Mouse (Mus musculus): ENCODE results near the gene Olfr166.
"Not testable (repeated sequence)": the region's sequence is repeated elsewhere in the genome, so short reads cannot be mapped to it uniquely, and the experiment has no call there.

Olfr166 gene

DNA sequence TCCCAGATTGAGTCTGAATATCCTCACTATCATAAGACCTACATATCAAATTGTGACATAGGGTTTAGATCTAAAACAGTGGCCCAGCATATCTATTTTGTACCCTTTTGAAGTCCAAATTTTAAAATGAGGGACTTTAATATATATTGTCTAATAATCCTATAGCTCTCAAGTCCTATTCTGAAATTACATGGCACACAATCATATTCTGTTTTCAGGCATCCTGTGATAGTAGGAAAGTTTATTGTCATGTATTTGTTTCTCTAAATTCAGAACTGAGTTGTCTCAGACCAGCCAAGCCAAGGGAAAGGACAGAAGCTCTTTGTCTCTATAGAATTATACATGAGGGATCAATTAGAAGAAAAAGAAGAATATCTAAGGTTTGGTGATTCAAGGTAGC lies at the start of gene Olfr166:
Gene Olfr166 (plus strand): TSS at position 301 of the 400 bp plus-strand sequence.
- DNase-seq (ENCODE audit: low spot score), result no peak

DNA sequence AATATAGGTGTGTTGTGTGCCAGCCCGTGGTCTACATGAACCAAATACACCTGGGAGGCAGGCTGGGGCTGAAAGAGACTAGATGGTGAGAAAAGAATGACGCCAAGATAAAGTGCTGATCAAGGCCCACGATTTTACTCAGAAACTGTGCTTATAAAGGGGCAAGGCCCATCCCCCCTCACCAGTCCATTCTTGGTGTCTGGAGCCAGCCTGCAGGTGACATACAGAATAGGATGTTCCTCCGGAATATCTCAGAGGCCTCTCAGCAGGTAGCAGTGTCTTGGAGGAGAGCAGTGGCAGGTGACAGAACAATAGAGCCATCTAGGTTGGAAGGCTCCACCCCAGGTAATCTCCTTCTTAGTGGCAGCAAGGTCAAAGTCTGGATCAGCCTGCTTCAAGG lies 24.8 kb upstream of the Olfr166 start:
- DNase-seq (ENCODE audit: low spot score), result not testable (repeated sequence)

DNA sequence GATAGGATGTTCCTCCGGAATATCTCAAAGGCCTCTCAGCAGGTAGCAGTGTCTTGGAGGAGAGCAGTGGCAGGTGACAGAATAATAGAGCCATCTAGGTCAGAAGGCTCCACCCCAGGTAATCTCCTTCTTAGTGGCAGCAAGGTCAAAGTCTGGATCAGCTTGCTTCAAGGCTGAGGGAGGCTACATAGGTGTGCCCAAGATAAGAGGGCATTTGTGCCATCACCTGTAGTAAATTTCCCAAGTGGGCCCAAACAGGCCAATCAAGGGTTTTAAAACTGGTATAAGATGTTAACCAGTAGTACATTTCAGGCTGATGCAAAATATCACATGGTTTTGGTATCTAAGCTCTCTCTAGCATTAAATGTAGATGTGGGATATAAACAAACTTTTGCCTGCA lies 19.1 kb upstream of the Olfr166 start:
- no peak for DNase-seq (ENCODE audit: low spot score)

DNA sequence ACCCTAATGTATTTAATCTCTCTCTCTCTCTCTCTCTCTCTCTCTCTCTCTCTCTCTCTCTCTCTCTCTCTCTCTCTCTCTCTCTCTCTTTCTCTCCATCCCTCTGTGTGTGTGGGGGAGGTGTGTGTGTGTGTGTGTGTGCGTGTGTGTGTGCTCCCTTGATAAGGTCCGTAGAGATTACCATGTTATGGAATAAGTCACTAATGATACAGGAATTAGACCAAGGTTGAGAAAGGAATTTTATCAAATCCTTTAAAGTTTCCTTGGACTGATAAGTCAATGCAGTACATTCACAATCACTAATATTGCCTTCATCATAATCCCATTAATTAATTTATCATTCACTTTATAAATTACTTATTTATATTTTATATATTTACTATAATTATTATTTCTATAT lies 38.7 kb downstream of the Olfr166 start, which contains the start of gene Olfr167:
Gene Olfr167 (minus strand): TSS at position 101 of the 400 bp plus-strand sequence.
- no peak for DNase-seq (ENCODE audit: low spot score)

DNA sequence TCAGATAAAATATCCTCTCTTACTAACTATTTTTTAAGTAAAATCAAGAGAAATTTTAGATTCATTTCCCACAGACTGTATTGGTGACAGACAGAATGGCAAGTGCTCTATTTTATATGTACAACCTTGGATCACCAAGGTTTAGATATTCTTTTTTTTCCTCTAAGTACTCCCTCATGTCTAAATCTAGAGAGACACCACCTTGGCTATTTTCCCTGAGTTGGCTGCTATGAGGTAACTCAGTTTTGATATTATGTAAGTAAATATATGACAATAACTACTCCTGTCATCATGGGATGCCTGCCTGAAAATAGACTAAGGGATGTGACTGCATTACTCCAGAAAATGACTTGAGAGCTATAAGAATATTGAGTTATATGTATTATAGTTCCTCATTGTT lies 52.0 kb downstream of the Olfr166 start, which contains the start of gene Olfr168:
Gene Olfr168 (minus strand): TSS at position 101 of the 400 bp plus-strand sequence.
- no peak for DNase-seq (ENCODE audit: low spot score)
